Mouse (Mus musculus): ENCODE measurements at regions not wholly inside any gene's neighbourhood (a gene's known extent, or its start where the extent isn't known, plus 50 kb on each side); places are given as distances from the start of the nearest gene placed in this dataset.
A peak's percentile ranks its signal among the peaks of the same experiment; 100 is the strongest.

DNA sequence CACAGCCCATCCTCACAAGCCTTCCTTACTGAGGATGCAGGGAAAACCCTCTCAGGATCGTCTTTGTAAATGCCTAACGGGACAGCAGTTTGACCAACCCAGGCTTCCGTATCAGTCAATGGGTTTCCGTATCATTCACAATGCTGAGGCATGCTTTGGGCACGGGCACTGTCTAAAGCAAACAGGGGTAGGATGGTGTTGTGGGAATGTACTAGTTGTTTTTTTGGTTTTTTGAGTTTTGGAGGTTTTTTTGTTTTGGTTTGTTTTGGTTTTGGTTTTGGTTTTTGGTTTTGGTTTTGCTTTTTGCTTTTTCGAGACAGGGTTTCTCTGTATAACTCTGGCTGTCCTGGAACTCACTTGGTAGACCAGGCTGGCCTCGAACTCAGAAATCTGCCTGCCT, 409.0 kb downstream of the Sox9 start:
- H3K27ac ChIP-seq (ENCODE audit: low read depth): no peak overlapping the region
- WGBS: 90% methylated on average over 7 of the region's 7 CpGs
- no peaks in the 10 kb centered on the region for H3K9me3 ChIP-seq (ENCODE audit: control insufficient read depth, low read length)
- H3K36me3 ChIP-seq (ENCODE audit: control insufficient read depth, insufficient read depth, low read length): no peaks in the 10 kb centered on the region
- ATAC-seq (replicated peaks; ENCODE audit: low FRiP score, low TSS enrichment, low read depth) (no peak), DNase-seq (ENCODE audit: low spot score) (no peak)
- H3K4me3 ChIP-seq (ENCODE audit: low read depth, low read length): no peak overlapping the region
- H3K9ac ChIP-seq (ENCODE audit: low read length): no peak overlapping the region
- H3K4me2 ChIP-seq (ENCODE audit: low read length): no peak overlapping the region
- H3K4me1 ChIP-seq (replicated peaks; ENCODE audit: control insufficient read depth, insufficient read depth, low read length): no peaks in the 10 kb centered on the region
- H3K27me3 ChIP-seq (replicated peaks; ENCODE audit: control insufficient read depth, insufficient read depth, low read length): no peaks in the 10 kb centered on the region

GRCm38 (mm10) chr11:113192086-113192856, 410.2 kb downstream of the Sox9 start:
- ATAC-seq (replicated peaks; ENCODE audit: low FRiP score, low TSS enrichment, low read depth) (no peak), DNase-seq (ENCODE audit: low spot score) (peak; percentile 56)
- Histone ChIP-seq H3K4me2 (ENCODE audit: low read length) (0 out of 2 replicates have a peak overlapping the region, but pooled peaks have one; percentile 6), H3K9ac (ENCODE audit: low read length) (no peak overlapping the region), H3K4me1 (replicated peaks; ENCODE audit: control insufficient read depth, insufficient read depth, low read length) (no peaks in the 10 kb centered on the region), H3K9me3 (ENCODE audit: control insufficient read depth, low read length) (no peaks in the 10 kb centered on the region), H3K27me3 (replicated peaks; ENCODE audit: control insufficient read depth, insufficient read depth, low read length) (no peaks in the 10 kb centered on the region), H3K4me3 (ENCODE audit: low read depth, low read length) (no peak overlapping the region), H3K36me3 (ENCODE audit: control insufficient read depth, insufficient read depth, low read length) (no peaks in the 10 kb centered on the region), H3K27ac (ENCODE audit: low read depth) (0 out of 2 replicates have a peak overlapping the region, but pooled peaks have one; percentile 1)
- 56% methylated on average over 22 of the region's 22 CpGs for whole genome bisulfite sequencing

DNA sequence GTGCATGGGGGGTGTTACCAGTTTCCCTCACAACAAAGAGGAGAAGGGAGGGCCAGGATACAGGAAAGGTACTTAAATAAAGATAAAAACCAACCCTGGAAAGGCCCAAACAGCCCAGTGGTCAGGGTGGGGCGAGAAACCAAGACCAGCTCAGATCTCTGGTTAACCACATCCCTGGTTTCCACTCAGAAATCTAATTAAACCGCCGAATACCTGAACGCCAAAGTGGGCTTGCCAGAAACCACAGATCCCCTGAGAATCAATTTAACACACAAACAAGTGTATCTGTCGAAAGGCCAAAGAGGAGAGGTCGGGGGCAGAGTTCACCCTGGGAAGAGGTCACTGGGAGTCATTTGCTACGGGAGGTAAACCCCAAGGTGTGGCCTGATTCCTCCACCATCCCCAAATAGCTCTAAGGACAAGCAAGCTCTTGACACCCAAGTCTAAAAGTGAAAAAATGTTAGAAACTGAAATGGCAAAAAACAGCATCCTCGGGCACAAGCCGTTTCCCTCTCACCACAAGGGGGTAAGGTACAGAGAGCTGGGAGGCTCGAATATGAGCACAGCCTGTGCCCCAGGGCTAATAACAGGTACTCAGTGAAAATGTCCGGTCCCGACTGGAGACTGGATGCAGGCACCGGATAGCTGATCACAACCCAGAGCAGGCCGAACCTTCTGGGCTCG, 412.3 kb downstream of the Sox9 start:
- no peaks in the 10 kb centered on the region for H3K9me3 ChIP-seq (ENCODE audit: control insufficient read depth, low read length)
- H3K4me3 ChIP-seq (ENCODE audit: low read depth, low read length): no peak overlapping the region
- H3K36me3 ChIP-seq (ENCODE audit: control insufficient read depth, insufficient read depth, low read length): no peaks in the 10 kb centered on the region
- H3K9ac ChIP-seq (ENCODE audit: low read length): no peak overlapping the region
- ATAC-seq (replicated peaks; ENCODE audit: low FRiP score, low TSS enrichment, low read depth) (no peak), DNase-seq (ENCODE audit: low spot score) (no peak)
- WGBS: 74% methylated on average over 15 of the region's 15 CpGs
- no peaks in the 10 kb centered on the region for H3K27me3 ChIP-seq (replicated peaks; ENCODE audit: control insufficient read depth, insufficient read depth, low read length)
- H3K4me1 ChIP-seq (replicated peaks; ENCODE audit: control insufficient read depth, insufficient read depth, low read length): no peaks in the 10 kb centered on the region
- no peak overlapping the region for H3K4me2 ChIP-seq (ENCODE audit: low read length)
- H3K27ac ChIP-seq (ENCODE audit: low read depth): no peak overlapping the region

Measured in intestine, embryonic 14.5 days (tissue).